Mouse (Mus musculus) stomach, postnatal 0 days (tissue): ENCODE measurements around the gene Cacnb1.

Source experiments
- CTCF ChIP-seq: IDR thresholded peaks from 2 replicates; pipeline ENCODE4 v1.5.1; 2016; ENCODE audit warnings: antibody characterized with exemption, low read depth, mild to moderate bottlenecking, moderate library complexity
- EP300 ChIP-seq: optimal IDR thresholded peaks from 2 replicates; pipeline ENCODE3; 2016; ENCODE audit warnings: antibody characterized with exemption

GRCm38 (mm10) chr11:97982721-97983120, 40.1 kb downstream of the Cacnb1 start:
- no peak for TF ChIP-seq CTCF
- no peak for TF ChIP-seq EP300
